Mouse (Mus musculus) CH12.LX (cell line): ENCODE measurements at regions not wholly inside any gene's neighbourhood (a gene's known extent, or its start where the extent isn't known, plus 50 kb on each side); places are given as distances from the start of the nearest gene placed in this dataset.

Experiments used
- CHD2 ChIP-seq: IDR thresholded peaks from 2 replicates; pipeline ENCODE4 v1.6.1; 2011; ENCODE audit warnings: low read length, improper control_type of control experiment
- CTCF ChIP-seq, 2 experiments: IDR thresholded peaks in 1 of 2; conservative IDR thresholded peaks in 1 of 2; 2 replicates each; pipeline ENCODE4 v1.5.1; 2011 to 2012; ENCODE audit warnings: low read depth in 2 of 2, low read length in 2 of 2, improper control_type of control experiment in 1 of 2, inconsistent platforms in 1 of 2, mild to moderate bottlenecking in 1 of 2, moderate library complexity in 1 of 2
- EP300 ChIP-seq: IDR thresholded peaks from 2 replicates; pipeline ENCODE4 v1.6.1; 2011; ENCODE audit warnings: low read length, improper control_type of control experiment
- KAT2A ChIP-seq: IDR thresholded peaks from 2 replicates; pipeline ENCODE4 v1.6.1; 2012; ENCODE audit warnings: low read length, improper control_type of control experiment, inconsistent platforms; ENCODE audit not compliant: insufficient replicate concordance
- MAFK ChIP-seq: IDR thresholded peaks from 2 replicates; pipeline ENCODE4 v1.6.1; 2011; ENCODE audit warnings: low read length, improper control_type of control experiment; ENCODE audit not compliant: insufficient replicate concordance
- MAX ChIP-seq: IDR thresholded peaks from 2 replicates; pipeline ENCODE4 v1.6.1; 2011; ENCODE audit warnings: low read length, improper control_type of control experiment
- MEF2A ChIP-seq: IDR thresholded peaks from 2 replicates; pipeline ENCODE4 v1.6.1; 2014; ENCODE audit warnings: low read depth, mild to moderate bottlenecking, inconsistent platforms, low read length, improper control_type of control experiment, borderline replicate concordance
- POLR2A ChIP-seq: IDR thresholded peaks from 2 replicates; pipeline ENCODE4 v1.6.1; 2011; ENCODE audit warnings: low read depth, mild to moderate bottlenecking, improper control_type of control experiment, low read length
- RAD21 ChIP-seq: IDR thresholded peaks from 2 replicates; pipeline ENCODE4 v1.6.1; 2011; ENCODE audit warnings: low read depth, mild to moderate bottlenecking, low read length, improper control_type of control experiment, moderate library complexity
- SIN3A ChIP-seq: IDR thresholded peaks from 2 replicates; pipeline ENCODE4 v1.6.1; 2012; ENCODE audit warnings: low read length, improper control_type of control experiment, inconsistent platforms
- TBP ChIP-seq: conservative IDR thresholded peaks from 2 replicates; pipeline ENCODE4 v1.6.1; 2011; ENCODE audit warnings: low read depth, low read length, improper control_type of control experiment
- TCF12 ChIP-seq: IDR thresholded peaks from 2 replicates; pipeline ENCODE4 v1.6.1; 2014; ENCODE audit warnings: low read depth, mild to moderate bottlenecking, inconsistent platforms, low read length, improper control_type of control experiment
- ZNF384 ChIP-seq: IDR thresholded peaks from 2 replicates; pipeline ENCODE4 v1.6.1; 2012; ENCODE audit warnings: low read depth, low read length, improper control_type of control experiment, inconsistent platforms

DNA sequence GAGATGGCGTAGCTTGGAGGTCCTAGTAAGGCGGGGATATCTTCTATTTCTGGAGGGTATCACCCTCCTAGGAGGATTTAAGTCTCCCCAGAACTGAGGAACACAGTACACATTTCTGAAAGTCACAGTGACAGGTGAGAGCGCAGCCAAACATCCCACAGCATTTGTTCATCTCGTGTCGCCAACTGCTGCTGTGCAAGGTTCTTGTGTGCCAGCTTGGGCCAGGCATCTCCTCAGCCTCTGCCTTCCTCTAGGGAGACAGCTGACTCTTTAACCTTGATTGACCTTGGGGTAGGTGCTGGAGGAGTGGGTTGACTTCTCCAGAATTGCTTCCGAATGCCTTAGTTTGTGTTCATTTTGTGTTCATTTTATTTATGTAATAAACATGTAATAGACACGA lies 291.2 kb downstream of the Sec16b start:
- TF ChIP-seq POLR2A (no peak), MAFK (no peak), MEF2A (no peak), CTCF (conservative IDR thresholded peaks at IDR 0.05 in 1 of 2, IDR thresholded peaks at IDR 0.05 in 1 of 2; ENCODE audit: low read depth in 2 of 2, low read length in 2 of 2) (no peak), ZNF384 (no peak), KAT2A (no peak), MAX (no peak), TBP (no peak), RAD21 (no peak), EP300 (no peak), CHD2 (no peak), SIN3A (no peak), TCF12 (no peak)
